In the genomic region with DNA sequence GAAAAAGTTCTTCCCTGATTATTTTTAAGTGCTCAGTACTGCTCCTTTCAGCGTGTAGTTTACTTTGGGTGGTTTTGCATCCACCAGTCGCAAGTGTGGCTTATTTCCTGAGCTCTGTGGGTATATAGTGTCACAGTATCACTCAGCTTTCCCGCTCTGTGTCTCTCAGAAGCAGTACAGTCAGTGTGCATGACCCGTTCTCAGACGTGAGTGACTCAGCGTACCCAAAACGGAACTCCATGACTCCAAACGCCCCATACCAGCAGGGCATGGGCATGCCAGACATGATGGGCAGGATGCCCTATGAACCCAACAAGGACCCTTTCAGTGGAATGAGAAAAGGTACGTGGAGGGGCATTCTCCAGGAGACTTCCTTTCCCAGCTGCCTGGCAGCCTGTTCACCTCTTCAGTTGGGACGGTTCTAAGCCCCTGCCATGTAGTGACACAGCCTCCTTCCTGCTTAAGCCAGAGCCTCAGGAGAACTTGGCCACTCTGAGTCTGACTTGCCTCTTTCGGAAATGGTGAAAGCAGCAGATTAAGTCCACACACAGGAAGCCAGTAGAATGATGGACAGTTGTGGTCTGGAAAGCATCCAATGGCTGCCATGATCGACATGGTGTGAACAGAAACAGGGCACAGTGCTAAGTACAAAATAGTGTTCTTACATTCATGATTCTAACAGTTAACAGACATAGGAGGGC, we compare ENCODE assay signal across 14 mouse cellular contexts.
DNase-seq lines count a peak whose midpoint lies in the region; ATAC-seq lines count a peak whose summit lies in the region.
"Had no signal": no experiment of that assay in that cellular context is flagged by ENCODE, and none has a peak within 500 bp of the region (broad histone marks: within the 10 kb centered on the region; RNA-seq: fewer than 3 reads in every experiment).

No protein-coding gene starts in this region.

- H3K27me3 ChIP-seq in forebrain, embryonic 14.5 days (replicated peaks; ENCODE audit: control insufficient read depth, insufficient read depth, low read length): no peaks in the 10 kb centered on the region
- H3K27me3 ChIP-seq in forebrain, embryonic 12.5 days: peaks cover 10% of the 10 kb centered on the region; the same call in 1 of the 2 replicates
- peaks cover 9% of the 10 kb centered on the region; the same call in 1 of the 2 replicates for H3K27me3 ChIP-seq in hindbrain, embryonic 13.5 days

- no peaks in the 10 kb centered on the region for H3K9me3 ChIP-seq in forebrain, embryonic 14.5 days (replicated peaks; ENCODE audit: control insufficient read depth, low read length)
- H3K9me3 ChIP-seq in forebrain, embryonic 12.5 days: no peaks in the 10 kb centered on the region
- no peaks in the 10 kb centered on the region for H3K9me3 ChIP-seq in hindbrain, embryonic 13.5 days
- H3K9me3 ChIP-seq: G1E had no signal

- no peak overlapping the region for H3K4me2 ChIP-seq in forebrain, embryonic 14.5 days (ENCODE audit: low read length)
- no peak overlapping the region for H3K4me2 ChIP-seq in forebrain, embryonic 12.5 days
- no peak overlapping the region for H3K4me2 ChIP-seq in hindbrain, embryonic 13.5 days
- H3K4me2 ChIP-seq: hindbrain, embryonic 14.5 days had no signal

- no peak overlapping the region for H3K4me3 ChIP-seq in forebrain, embryonic 14.5 days (ENCODE audit: low read depth, low read length)
- no peak overlapping the region for H3K4me3 ChIP-seq in forebrain, embryonic 12.5 days (replicated peaks)
- H3K4me3 ChIP-seq in macrophage (ENCODE audit: inconsistent target): no peak overlapping the region
- no peak overlapping the region for H3K4me3 ChIP-seq in hindbrain, embryonic 13.5 days

- peak; percentile 66 for DNase-seq in forebrain, embryonic 14.5 days (ENCODE audit: low spot score)
- DNase-seq in 416B (ENCODE audit: low read depth): peak; percentile 99
- DNase-seq in fat pad, adult 2 months (ENCODE audit: extremely low read depth, low read depth, low spot score): peak; percentile 42
- DNase-seq in retina, embryonic 14.5 days (ENCODE audit: low spot score): no peak
- no peak for DNase-seq in yolk sac, embryonic 10.5 days (ENCODE audit: low spot score)
- DNase-seq: B cell, adult 2 months; kidney, adult 2 months; left cerebral cortex, postnatal 4 days had no signal

- WGBS in forebrain, embryonic 14.5 days: 83% methylated on average over 12 of the region's 12 CpGs
- 91% methylated on average over 12 of the region's 12 CpGs for WGBS in forebrain, embryonic 12.5 days
- 0% methylated on average over 12 of the region's 12 CpGs for WGBS in macrophage (ENCODE audit: missing documents)
- WGBS in hindbrain, embryonic 13.5 days: 94% methylated on average over 12 of the region's 12 CpGs

- no peak overlapping the region for H3K27ac ChIP-seq in forebrain, embryonic 14.5 days (ENCODE audit: low read depth, low read length)
- no peak overlapping the region for H3K27ac ChIP-seq in forebrain, embryonic 12.5 days
- peak overlapping the region; percentile 89 for H3K27ac ChIP-seq in macrophage
- no peak overlapping the region for H3K27ac ChIP-seq in hindbrain, embryonic 13.5 days
- H3K27ac ChIP-seq: hindbrain, embryonic 14.5 days had no signal

- H3K4me1 ChIP-seq in forebrain, embryonic 14.5 days (ENCODE audit: control insufficient read depth, insufficient read depth, low read length): peaks cover 20% of the 10 kb centered on the region
- H3K4me1 ChIP-seq in forebrain, embryonic 12.5 days: peaks cover 28% of the 10 kb centered on the region
- H3K4me1 ChIP-seq in hindbrain, embryonic 13.5 days (replicated peaks): peaks cover 37% of the 10 kb centered on the region

- no peaks in the 10 kb centered on the region for H3K79me2 ChIP-seq in macrophage (ENCODE audit: inconsistent target)

- peaks cover 51% of the 10 kb centered on the region for H3K36me3 ChIP-seq in forebrain, embryonic 14.5 days (ENCODE audit: control insufficient read depth, insufficient read depth, low read length)
- H3K36me3 ChIP-seq in forebrain, embryonic 12.5 days (replicated peaks): peaks cover 36% of the 10 kb centered on the region
- H3K36me3 ChIP-seq in macrophage (ENCODE audit: inconsistent target): peaks cover 33% of the 10 kb centered on the region
- H3K36me3 ChIP-seq in hindbrain, embryonic 13.5 days: peaks cover 70% of the 10 kb centered on the region

- ATAC-seq in forebrain, embryonic 14.5 days: peak; percentile 46; the same call in 1 of the 2 replicates
- no peak for ATAC-seq in forebrain, embryonic 12.5 days (ENCODE audit: low FRiP score)
- ATAC-seq in hindbrain, embryonic 13.5 days (ENCODE audit: low FRiP score): no peak
- ATAC-seq: lung, postnatal 0 days had no signal

- H3K9ac ChIP-seq in forebrain, embryonic 14.5 days (ENCODE audit: low read length): no peak overlapping the region
- no peak overlapping the region for H3K9ac ChIP-seq in forebrain, embryonic 12.5 days
- no peak overlapping the region for H3K9ac ChIP-seq in hindbrain, embryonic 13.5 days
- H3K9ac ChIP-seq: hindbrain, embryonic 14.5 days had no signal

Comparison
In these comparisons a context has a peak if more than half of its experiments do, and no peak if none do; other contexts are left out.
1. DNase-seq: peak in forebrain, embryonic 14.5 days (single experiment), 416B (single experiment) and fat pad, adult 2 months (single experiment); none in retina, embryonic 14.5 days (single experiment) and yolk sac, embryonic 10.5 days (single experiment).